Mouse (Mus musculus) mouse trophoblast stem cell (cell line): ENCODE measurements around the gene 4930415O20Rik.

Experiments
- in situ Hi-C, 2 experiments: fragments of 300-500 bp; cut with MseI, MboI; formaldehyde crosslinking; loops; 2 replicates in 1 of 2; 3 replicates in 1 of 2; pipeline ENCODE4 v1.15.1; 2025

The 4930415O20Rik gene

DNA sequence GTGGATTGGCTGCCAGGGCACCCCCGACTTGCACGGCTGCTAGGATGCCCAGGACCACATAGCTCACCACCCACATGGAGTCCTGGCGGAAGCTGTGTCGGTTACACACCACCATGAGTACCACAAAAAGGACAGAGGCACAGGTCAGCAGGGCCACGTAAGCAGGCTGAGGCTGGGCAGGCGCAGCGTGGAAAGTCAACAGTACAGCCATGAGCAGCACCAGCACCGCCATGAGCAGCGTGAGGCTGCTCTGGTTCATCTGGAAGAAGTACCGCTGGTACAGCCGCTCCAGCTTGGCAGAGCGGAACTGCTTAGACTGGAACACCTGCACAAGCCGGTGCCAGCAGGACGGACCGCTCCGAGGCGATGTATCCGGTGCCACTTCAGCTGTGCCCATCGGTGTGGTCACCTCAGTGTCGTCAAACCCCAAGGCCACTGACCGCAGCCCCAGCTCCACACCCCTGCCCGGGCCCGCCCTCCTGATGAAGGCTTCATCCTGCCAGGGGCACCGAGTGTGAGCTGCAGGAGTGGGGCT lies 33.3 kb downstream of the 4930415O20Rik start:
- in situ Hi-C loops: no loop called here

- in situ Hi-C loops: no loop called here
Measured at GRCm38 (mm10) chr15:98606051-98606536, 35.3 kb downstream of the 4930415O20Rik start.

DNA sequence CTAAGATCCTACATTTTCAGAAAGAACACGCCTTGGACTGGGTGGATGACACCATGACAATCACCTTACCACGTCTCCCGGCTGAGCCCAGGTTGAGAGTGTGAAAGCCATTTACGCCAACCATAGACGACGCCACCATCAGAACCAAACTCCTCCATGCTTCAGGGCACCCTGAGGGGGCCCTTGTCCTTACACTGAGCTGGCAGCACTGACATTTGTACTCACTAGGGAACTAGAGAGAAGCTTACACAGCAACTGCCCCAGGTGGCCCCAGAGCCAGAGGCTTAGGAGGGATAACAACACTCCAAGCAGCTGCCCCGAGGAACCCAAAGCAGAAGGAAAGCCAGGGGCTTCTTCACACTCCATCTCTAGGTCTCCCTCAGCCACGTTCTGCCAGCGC lies 35.9 kb downstream of the 4930415O20Rik start:
- in situ Hi-C loops: no loop called here

GRCm38 (mm10) chr15:98607557-98607956 lies 36.8 kb downstream of the 4930415O20Rik start:
- in situ Hi-C loops: no loop called here

- in situ Hi-C loops: no loop called here
Measured at GRCm38 (mm10) chr15:98608058-98608783, 37.4 kb downstream of the 4930415O20Rik start.

DNA sequence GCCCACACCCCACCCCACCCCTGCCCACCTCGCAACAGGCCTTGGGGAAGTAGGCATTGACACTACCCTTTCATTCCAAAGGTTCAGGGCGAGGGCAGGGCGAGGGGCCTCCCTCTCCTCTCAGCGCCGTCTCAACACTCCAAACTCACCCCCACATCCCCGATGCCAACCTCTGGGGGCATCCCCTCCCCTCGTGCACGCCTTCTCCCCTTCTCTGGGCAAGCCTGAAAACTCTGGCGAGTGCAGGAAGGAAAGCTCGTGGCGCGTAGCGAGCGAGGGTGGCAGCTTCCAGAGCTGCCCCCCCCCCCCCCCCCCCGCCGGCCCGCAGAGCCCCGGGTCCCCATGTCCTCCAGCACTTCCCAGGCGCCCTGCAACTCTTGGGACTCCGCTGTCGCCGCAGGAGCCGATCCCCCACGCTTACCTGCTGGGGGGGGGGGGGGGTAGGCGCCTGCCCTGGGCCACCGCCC lies 38.0 kb downstream of the 4930415O20Rik start:
- in situ Hi-C loops: no loop called here

DNA sequence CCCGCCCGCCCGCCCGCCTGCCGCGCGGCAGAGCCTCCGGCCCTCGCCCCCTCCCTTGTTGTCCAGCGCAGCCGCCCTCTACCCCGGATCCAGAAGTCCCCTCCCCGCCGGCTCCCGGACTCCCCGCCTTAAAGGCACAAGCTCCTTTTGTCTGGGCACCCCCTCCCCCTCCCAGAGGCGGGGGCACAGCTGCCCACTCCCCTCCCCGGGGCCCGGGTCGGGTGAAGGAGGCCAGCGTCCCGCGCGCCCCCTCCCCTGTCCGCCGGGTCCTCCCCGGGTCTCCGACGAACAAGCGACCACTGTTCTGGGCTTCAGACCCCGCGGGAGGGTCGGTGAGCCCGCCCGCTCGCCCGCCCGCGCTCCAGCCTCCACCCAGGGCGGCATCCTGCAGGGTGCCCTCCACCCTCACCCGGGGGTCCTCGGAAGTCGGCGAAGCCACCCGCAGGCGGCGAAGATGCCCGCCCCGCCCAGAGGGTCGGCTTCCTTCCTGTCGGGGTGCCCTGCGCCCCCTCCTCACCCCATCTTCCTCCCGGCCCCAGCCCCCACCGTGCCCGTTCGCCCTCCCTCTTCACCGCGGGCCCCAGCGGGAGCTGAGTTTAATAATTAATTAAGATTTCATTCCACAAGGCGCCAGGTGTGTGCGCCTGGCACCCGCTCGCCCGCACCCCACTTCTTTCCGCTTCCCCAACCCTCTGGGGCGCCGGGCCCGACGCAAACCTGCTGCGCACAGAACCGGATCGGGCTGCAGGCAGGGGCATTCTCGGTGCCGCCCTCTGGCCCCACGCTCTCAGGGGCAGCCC lies 38.7 kb downstream of the 4930415O20Rik start, which contains the start of gene Adcy6:
Gene Adcy6 (minus strand): TSS at position 746 of the 800 bp plus-strand sequence.
- in situ Hi-C loops: no loop called here

DNA sequence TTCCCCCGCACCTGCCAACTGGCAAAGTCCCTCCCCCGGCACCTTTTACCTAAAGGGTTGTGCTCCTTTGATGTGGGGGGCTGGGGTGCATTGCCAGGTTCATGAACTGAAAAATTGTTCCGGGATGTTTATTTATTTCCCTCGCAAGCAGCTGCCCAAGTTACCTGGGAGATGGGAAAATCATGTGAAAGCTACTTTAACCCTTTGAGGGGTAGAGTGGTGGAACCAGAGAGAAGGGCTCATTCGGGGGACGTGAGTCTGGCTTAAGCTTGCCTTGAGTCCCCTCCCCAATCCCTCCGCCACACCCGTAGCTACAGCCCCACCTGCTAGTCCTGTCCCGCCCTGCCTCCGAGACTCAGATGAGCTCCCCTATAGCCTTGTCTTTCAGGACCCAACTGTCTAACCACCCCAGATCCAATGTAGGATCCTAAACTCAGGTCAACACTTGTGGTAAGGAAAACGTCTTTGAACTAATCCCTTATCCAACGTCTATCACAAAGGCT lies 39.4 kb downstream of the 4930415O20Rik start:
- in situ Hi-C loops: no loop called here

- in situ Hi-C loops: no loop called here
Measured at GRCm38 (mm10) chr15:98612229-98612628, 41.4 kb downstream of the 4930415O20Rik start.

GRCm38 (mm10) chr15:98614551-98614950 lies 43.7 kb downstream of the 4930415O20Rik start:
- in situ Hi-C loops: no loop called here

GRCm38 (mm10) chr15:98614971-98615370 lies 44.2 kb downstream of the 4930415O20Rik start:
- in situ Hi-C loops: loop anchor here (5.0 kb wide), 2 partner anchors 33 to 38 kb away; no protein-coding TSS in a partner anchor

DNA sequence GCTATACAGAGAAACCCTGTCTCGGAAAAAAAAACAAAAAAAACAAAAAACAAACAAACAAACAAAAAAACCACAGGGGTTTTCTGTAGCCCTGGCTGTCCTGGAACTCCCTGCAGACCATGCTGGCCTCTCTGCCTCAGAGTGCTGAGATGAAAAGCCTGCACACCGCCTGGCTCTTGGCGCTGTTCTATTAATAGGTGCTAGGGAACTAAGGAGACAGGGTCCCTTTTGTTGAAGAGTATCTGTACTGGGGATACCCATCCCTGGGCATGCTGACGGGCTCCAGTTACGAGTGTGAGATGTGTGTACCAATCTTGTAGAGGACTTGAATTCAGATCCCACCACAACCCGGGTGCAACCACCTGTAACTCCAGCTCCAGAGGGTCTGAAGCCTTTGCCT lies 44.9 kb downstream of the 4930415O20Rik start:
- in situ Hi-C loops: loop anchor here (5.0 kb wide), 2 partner anchors 33 to 38 kb away; no protein-coding TSS in a partner anchor

DNA sequence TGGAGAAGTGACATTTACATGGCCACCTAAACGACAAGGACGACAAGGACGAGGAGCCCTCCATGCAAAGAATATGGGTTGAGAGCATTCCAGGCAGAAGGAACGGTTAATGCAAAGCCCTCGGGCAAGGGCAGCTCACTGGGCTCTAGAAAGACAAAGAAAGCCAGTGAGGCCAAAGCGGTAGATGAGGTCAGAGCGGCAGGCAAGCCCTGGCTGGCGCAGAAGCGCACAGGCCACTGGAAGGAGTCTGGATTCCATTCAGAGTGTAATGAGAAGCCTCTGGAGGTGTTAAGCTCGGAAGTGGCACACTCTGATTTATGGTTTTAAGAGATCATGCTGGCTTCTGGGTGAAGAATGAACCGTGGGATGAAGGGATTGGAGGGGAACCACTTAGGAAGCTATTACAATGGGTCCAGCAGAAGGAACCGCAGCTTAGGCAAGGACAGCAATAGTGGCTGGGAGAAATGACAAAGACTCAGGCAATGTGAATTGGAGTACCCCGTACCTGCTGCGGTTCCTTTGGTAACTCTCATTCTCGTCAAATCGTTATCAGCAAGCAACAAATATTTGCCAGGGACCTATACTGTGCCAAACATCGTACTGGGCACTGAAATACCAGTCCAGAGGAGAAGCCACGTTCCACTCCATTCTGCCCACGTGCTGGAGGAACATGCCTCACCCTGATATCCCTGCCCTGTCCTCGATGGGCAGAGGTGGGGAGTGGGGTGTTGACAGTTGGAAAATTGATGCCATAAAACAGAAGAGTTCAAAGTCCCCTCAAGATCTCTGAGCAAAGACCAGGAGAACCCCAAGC lies 45.8 kb downstream of the 4930415O20Rik start:
- in situ Hi-C loops: loop anchor here (5.0 kb wide), 2 partner anchors 34 to 39 kb away; no protein-coding TSS in a partner anchor

GRCm38 (mm10) chr15:98617176-98617537 lies 46.4 kb downstream of the 4930415O20Rik start:
- in situ Hi-C loops: loop anchor here (5.0 kb wide), 2 partner anchors 35 to 40 kb away; no protein-coding TSS in a partner anchor

DNA sequence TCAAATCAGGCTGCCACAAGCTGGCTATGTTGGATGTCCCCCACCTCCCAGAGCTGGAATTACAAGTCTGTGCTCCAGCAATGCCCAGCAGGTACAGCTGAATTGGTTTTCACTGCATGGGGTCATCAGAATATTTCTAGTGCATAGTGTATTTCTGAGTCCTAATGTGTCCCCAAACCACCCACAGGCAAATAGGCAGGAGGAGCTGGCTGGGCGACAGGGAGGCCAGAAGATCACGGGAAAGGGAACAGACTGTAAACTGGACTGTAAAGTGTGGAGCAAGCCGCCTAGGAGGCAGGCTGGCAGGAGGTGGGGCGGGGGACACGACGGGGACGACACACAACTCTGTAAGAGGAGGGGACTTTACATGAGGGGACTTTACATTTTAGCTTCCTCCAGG lies 51.4 kb downstream of the 4930415O20Rik start:
- in situ Hi-C loops: no loop called here

DNA sequence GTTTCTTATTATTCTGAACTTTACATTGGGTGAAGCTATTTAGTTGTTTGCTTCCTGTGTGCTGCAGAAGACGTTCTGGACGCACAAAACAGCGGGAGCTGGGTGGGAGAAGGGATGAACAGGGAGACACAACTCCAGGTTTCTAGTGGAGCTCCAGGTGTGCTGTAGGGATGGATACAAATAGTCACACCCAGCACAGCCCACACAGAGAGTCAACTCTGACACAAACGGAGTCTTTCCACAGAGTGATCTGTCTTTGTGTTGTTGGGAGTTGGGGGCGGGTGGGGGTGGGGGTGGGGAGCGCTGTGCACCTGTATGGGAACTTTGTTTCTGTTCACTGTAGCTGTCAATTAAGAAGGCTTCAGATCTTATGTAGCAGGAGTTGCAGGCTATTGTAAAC lies 51.9 kb downstream of the 4930415O20Rik start:
- in situ Hi-C loops: no loop called here

DNA sequence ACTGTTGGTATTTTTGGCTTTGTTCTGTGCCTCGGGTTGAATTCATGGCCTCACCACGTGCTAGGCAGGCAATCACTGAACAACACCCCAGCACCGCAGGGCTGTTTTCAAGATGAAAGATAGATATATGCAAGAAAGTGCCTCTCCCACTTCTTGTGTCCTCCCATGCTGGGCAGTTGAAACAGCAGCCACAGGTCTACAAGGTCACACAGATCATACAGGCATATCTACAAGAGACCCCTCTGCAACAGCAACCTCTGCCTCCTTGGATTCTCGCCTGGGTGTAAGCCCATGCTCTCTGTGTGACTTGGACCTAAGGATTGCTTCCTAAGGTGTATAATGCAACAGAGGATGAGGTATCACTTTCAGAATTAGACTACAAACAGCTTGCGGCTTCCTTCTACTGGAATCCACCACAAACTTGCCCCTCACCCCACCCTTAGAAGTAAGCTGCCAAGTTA lies 52.6 kb downstream of the 4930415O20Rik start:
- in situ Hi-C loops: no loop called here

GRCm38 (mm10) chr15:98626078-98626477 lies 55.3 kb downstream of the 4930415O20Rik start:
- in situ Hi-C loops: no loop called here

DNA sequence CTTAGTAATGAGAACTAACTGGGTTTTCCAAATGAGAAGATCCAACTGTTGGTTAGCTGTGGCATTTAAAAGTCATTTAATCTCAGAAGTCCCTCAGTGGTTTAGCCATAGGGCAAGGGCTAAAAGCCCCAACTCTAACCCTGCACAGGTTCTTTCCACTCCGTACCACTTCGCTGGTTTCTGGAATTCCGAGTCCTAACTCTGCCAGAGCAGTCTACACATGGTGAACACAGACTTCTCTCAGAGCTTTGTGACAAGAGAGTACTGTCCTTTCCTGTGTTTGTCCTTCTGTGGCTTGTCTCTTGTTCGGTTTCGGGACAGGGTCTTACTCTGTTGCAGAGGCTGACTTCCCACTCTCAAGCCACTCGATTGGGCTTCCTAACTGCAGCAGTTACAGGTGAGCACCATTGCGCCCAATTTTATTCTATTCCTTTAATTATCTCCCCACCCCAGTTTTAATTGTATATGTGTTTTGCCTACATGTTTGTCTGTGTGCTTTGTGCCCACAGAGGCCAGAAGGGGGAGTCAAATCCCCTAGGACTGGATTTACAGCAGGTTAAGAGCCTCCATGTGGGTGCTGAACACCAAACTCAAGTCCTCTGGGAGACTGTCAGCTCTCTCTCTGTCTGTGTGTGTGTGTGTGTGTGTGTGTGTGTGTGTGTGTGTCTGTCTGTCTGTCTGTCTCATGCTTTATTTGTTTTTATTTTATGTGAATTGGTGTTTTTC lies 55.8 kb downstream of the 4930415O20Rik start:
- in situ Hi-C loops: no loop called here

- in situ Hi-C loops: no loop called here
Measured at GRCm38 (mm10) chr15:98628589-98629254, 57.9 kb downstream of the 4930415O20Rik start.
